Mouse (Mus musculus) right cerebral cortex, postnatal 36 days (tissue): Measurements from ENCODE around the gene Prss12.

ENCODE experiments used
- DNase-seq, 2 experiments: peaks; one replicate each; pipeline ENCODE4 v3.0.0; 2022; ENCODE audit warnings: low spot score in 2 of 2, mixed read lengths in 1 of 2

The Prss12 gene

GRCm38 (mm10) chr3:123527806-123528507 is 81.2 kb downstream of the Prss12 start:
- no peak for DNase-seq

GRCm38 (mm10) chr3:123531124-123531523 is 84.4 kb downstream of the Prss12 start:
- no peak for DNase-seq

GRCm38 (mm10) chr3:123537279-123537678 is 90.6 kb downstream of the Prss12 start:
- DNase-seq, result no peak

GRCm38 (mm10) chr3:123543585-123544304 is 97.0 kb downstream of the Prss12 start:
- DNase-seq, result no peak

- DNase-seq, result no peak
Measured at GRCm38 (mm10) chr3:123550487-123550886, 103.8 kb downstream of the Prss12 start.

- no peak for DNase-seq
Measured at GRCm38 (mm10) chr3:123553872-123554271, 107.2 kb downstream of the Prss12 start.

GRCm38 (mm10) chr3:123555254-123555865 is 108.6 kb downstream of the Prss12 start:
- DNase-seq, result no peak
